Mouse (Mus musculus): ENCODE measurements around the gene Gse1.

GRCm38 (mm10) chr8:120190107-120190809 is 38.0 kb upstream of the Gse1 start:
- no peak for TF ChIP-seq CTCF (IDR thresholded peaks at IDR 0.05; ENCODE audit: control insufficient read depth, insufficient read depth, low read length)
- TF ChIP-seq POLR2A (IDR thresholded peaks at IDR 0.05; ENCODE audit: borderline replicate concordance, control insufficient read depth, low read depth, low read length), result no peak
